Mouse (Mus musculus) brain, embryonic 14.5 days (tissue): ENCODE measurements at regions not wholly inside any gene's neighbourhood (a gene's known extent, or its start where the extent isn't known, plus 50 kb on each side); places are given as distances from the start of the nearest gene placed in this dataset.

ENCODE experiments used
- CTCF ChIP-seq: fragments of 200-500 bp; IDR thresholded peaks from 2 replicates; pipeline ENCODE4 v1.5.1; 2012; ENCODE audit warnings: inconsistent platforms, mild to moderate bottlenecking, moderate library complexity, borderline replicate concordance; ENCODE audit not compliant: insufficient read depth, insufficient read length; ENCODE audit errors: extremely low read depth
- POLR2A ChIP-seq: fragments of 200-500 bp; IDR thresholded peaks from 2 replicates; pipeline ENCODE4 v1.6.1; 2012; ENCODE audit warnings: mild to moderate bottlenecking, inconsistent platforms, borderline replicate concordance; ENCODE audit not compliant: poor library complexity, insufficient read depth, insufficient read length, severe bottlenecking; ENCODE audit errors: extremely low read depth

GRCm38 (mm10) chr1:7457895-7458294 lies 2650.2 kb downstream of the Gm37988 start:
- TF ChIP-seq CTCF, result no peak
- no peak for TF ChIP-seq POLR2A
